Mouse (Mus musculus): ENCODE measurements around the gene Pfkp. TPM values are rescaled to one million over a fixed set of nuclear protein-coding genes. Genes with fewer than 3 reads are reported as not detected.

Gene Pfkp
- total RNA-seq (2014; rRNA removed; ENCODE audit: low replicate concordance) (149 and 162 TPM in 2 replicates), polyA plus RNA-seq (2015; fragmentation: Nextera tagmentation; extraction: Ambion mirVana) (77.3 and 82.9 TPM in 2 replicates)

DNA sequence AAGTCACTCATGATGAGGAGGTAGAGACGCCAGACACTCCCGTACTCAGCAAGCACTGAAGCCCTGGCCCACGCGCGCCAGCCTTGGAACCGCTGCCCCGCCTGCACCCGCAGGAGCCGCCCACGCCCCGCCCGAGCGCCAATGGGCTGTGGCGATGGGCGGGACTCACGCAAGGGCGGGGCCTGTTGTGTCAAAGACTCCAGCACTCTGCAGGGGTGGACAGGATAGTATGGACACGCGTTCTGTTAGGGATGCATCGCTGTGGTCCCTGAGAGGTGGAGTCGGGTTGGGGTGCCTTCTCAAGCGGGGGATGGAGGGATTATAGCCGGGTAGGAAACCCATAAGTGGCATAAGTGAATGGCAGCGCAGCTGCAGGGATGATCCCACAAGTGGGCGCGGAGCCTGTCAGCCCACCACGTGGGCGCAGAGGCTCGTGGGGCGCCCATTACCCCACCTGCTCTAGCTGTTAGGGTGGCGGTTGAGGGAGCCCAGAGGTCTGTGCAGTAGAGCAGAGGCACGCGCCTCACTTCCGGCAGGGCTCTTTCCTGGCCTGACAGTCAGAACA is at the start of gene Pfkp:
Gene Pfkp (minus strand): TSS at position 109 of the 565 bp plus-strand sequence.
- peak within 1 kb of the TSS; percentile 99 for H3K4me2 ChIP-seq (ENCODE audit: low read depth, low read length)
- DNase-seq (ENCODE audit: low spot score) (peak; percentile 87), ATAC-seq (ENCODE audit: insufficient read depth, low read depth) (peak; percentile 93)
- TF ChIP-seq EP300 (IDR thresholded peaks at IDR 0.05; ENCODE audit: low read depth), result no peak
- TF ChIP-seq CTCF (IDR thresholded peaks at IDR 0.05; ENCODE audit: low read depth), result no peak
- H3K27me3 ChIP-seq (ENCODE audit: control insufficient read depth, insufficient read depth, low read length), result no peaks in the 10 kb centered on the region
- H3K27ac ChIP-seq (ENCODE audit: low read depth), result peak within 1 kb of the TSS; percentile 94
- no peaks in the 10 kb centered on the region for H3K9me3 ChIP-seq (replicated peaks; ENCODE audit: control insufficient read depth, low read length)
- H3K4me1 ChIP-seq (ENCODE audit: control insufficient read depth, insufficient read depth), result peaks cover 19% of the 10 kb centered on the region
- peak within 1 kb of the TSS; percentile 74 for H3K9ac ChIP-seq (replicated peaks; ENCODE audit: low read depth, low read length)
- H3K36me3 ChIP-seq (replicated peaks; ENCODE audit: control insufficient read depth, insufficient read depth, low read length), result no peaks in the 10 kb centered on the region
- WGBS, result under 1% methylated on average over 34 of the region's 34 CpGs
- H3K4me3 ChIP-seq (ENCODE audit: low read depth, low read length), result peak within 1 kb of the TSS; percentile 75

DNA sequence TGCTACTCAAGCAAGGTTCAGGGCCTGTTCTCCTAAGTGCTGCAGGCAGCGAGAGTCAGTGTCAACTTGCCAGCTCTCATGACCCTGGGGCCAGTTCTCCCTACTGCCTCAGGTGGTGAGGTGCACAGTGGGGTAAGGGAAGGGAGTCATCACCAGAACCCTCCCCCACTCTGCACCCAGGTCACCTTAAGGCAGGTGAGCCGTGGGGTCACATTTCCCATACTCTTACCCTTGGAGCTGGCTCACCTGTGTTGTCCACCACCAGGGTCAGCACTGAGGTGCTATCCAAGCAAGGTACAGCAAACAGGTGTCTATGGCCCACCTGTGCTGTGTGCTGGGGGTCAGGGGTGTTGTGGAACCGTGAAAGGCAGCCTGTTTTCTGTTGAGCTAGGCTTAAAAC is 42.0 kb upstream of the Pfkp start:
- Histone ChIP-seq H3K27me3 (ENCODE audit: control insufficient read depth, insufficient read depth, low read length) (no peaks in the 10 kb centered on the region), H3K9ac (replicated peaks; ENCODE audit: low read depth, low read length) (no peak overlapping the region), H3K4me2 (ENCODE audit: low read depth, low read length) (no peak overlapping the region), H3K4me3 (ENCODE audit: low read depth, low read length) (no peak overlapping the region), H3K27ac (ENCODE audit: low read depth) (no peak overlapping the region), H3K4me1 (ENCODE audit: control insufficient read depth, insufficient read depth) (no peaks in the 10 kb centered on the region), H3K36me3 (replicated peaks; ENCODE audit: control insufficient read depth, insufficient read depth, low read length) (no peaks in the 10 kb centered on the region), H3K9me3 (replicated peaks; ENCODE audit: control insufficient read depth, low read length) (no peaks in the 10 kb centered on the region)
- TF ChIP-seq CTCF (IDR thresholded peaks at IDR 0.05; ENCODE audit: low read depth) (no peak), EP300 (IDR thresholded peaks at IDR 0.05; ENCODE audit: low read depth) (no peak)
- DNase-seq (ENCODE audit: low spot score), result no peak
- ATAC-seq (ENCODE audit: insufficient read depth, low read depth), result no peak
- WGBS, result 67% methylated on average over 3 of the region's 3 CpGs

DNA sequence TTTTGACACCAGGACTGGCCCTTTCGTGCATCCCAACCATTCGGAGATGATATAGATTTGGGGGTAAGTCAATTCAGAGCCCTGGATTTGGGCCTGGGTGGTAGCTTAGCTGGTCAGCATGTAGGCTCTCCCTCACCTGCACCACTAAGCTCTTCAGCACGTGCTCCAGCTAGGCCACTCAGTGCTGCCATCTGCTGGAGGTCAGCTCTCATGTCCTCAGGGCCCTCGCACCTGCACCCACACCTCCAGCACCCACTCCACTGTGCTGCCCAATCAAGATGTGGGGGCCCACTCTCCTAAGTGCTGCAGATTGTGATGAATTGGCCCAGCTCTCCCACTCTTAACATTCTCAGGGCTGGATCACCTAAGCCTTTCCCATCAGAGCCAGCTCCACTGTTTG is 41.4 kb upstream of the Pfkp start:
- WGBS, result 60% methylated on average over 4 of the region's 4 CpGs
- H3K4me2 ChIP-seq (ENCODE audit: low read depth, low read length), result no peak overlapping the region
- no peaks in the 10 kb centered on the region for H3K9me3 ChIP-seq (replicated peaks; ENCODE audit: control insufficient read depth, low read length)
- no peaks in the 10 kb centered on the region for H3K36me3 ChIP-seq (replicated peaks; ENCODE audit: control insufficient read depth, insufficient read depth, low read length)
- no peak overlapping the region for H3K27ac ChIP-seq (ENCODE audit: low read depth)
- no peak overlapping the region for H3K4me3 ChIP-seq (ENCODE audit: low read depth, low read length)
- no peaks in the 10 kb centered on the region for H3K27me3 ChIP-seq (ENCODE audit: control insufficient read depth, insufficient read depth, low read length)
- no peak overlapping the region for H3K9ac ChIP-seq (replicated peaks; ENCODE audit: low read depth, low read length)
- no peaks in the 10 kb centered on the region for H3K4me1 ChIP-seq (ENCODE audit: control insufficient read depth, insufficient read depth)
- ATAC-seq (ENCODE audit: insufficient read depth, low read depth), result peak; percentile 27; the same call in 1 of the 2 replicates
- DNase-seq (ENCODE audit: low spot score), result no peak
- no peak for TF ChIP-seq EP300 (IDR thresholded peaks at IDR 0.05; ENCODE audit: low read depth)
- peak; percentile 57 for TF ChIP-seq CTCF (IDR thresholded peaks at IDR 0.05; ENCODE audit: low read depth)

DNA sequence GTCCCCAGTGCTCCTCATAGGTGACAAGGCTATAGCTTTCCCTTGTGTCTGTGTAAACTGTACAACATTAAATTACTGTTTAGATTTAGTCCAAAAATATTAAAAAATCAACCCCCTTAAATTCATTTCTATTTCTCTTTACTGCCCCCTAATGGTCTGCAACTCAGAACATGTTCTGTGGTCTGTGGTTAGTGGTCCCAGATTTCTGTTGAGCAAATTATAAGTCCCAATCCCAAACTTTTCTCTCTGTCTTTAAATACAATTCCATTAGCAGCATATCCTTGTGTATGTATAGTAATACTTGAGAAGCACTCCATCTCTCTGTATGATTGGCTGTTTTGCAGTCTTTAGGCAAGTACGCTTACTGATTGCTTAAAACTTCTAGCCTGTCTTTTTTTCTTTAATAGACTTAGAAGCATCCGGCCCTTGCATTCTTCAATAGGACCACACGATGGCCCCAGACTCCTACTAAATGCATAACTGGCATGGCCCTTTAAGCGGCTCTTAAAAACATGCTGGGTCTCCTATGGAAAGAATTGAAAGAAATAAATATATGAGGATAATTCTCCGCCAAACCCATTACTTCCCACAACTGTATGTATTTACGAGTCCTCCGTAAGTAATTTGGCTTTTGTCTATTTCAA is 40.3 kb upstream of the Pfkp start:
- Histone ChIP-seq H3K36me3 (replicated peaks; ENCODE audit: control insufficient read depth, insufficient read depth, low read length) (no peaks in the 10 kb centered on the region), H3K27me3 (ENCODE audit: control insufficient read depth, insufficient read depth, low read length) (no peaks in the 10 kb centered on the region), H3K4me3 (ENCODE audit: low read depth, low read length) (no peak overlapping the region), H3K27ac (ENCODE audit: low read depth) (no peak overlapping the region), H3K4me2 (ENCODE audit: low read depth, low read length) (no peak overlapping the region), H3K9ac (replicated peaks; ENCODE audit: low read depth, low read length) (no peak overlapping the region), H3K4me1 (ENCODE audit: control insufficient read depth, insufficient read depth) (no peaks in the 10 kb centered on the region), H3K9me3 (replicated peaks; ENCODE audit: control insufficient read depth, low read length) (no peaks in the 10 kb centered on the region)
- no peak for TF ChIP-seq EP300 (IDR thresholded peaks at IDR 0.05; ENCODE audit: low read depth)
- peak; percentile 75 for TF ChIP-seq CTCF (IDR thresholded peaks at IDR 0.05; ENCODE audit: low read depth)
- 38% methylated on average over 7 of the region's 7 CpGs for WGBS
- ATAC-seq (ENCODE audit: insufficient read depth, low read depth) (no peak), DNase-seq (ENCODE audit: low spot score) (peak; percentile 67)

DNA sequence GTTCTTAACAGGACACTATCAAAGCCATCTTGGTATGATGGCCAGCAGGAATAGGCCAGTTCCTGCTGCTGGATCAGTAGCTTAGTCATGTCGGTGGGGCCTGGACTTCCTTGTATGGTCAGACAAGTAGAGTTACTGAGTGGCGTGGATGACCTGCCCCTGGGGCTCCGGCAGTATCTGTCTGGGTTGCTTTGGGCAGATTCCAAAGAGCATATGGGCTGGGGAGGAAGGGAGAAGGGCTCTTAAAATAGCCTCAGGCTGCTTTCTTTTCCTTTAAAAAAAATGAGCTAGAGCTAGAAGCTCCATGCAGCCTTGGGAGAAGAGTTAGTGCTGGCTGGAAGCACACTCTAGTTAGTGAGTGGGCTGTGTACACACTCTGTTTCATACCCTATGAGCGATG is 18.3 kb upstream of the Pfkp start:
- no peaks in the 10 kb centered on the region for H3K27me3 ChIP-seq (ENCODE audit: control insufficient read depth, insufficient read depth, low read length)
- no peaks in the 10 kb centered on the region for H3K9me3 ChIP-seq (replicated peaks; ENCODE audit: control insufficient read depth, low read length)
- TF ChIP-seq CTCF (IDR thresholded peaks at IDR 0.05; ENCODE audit: low read depth), result no peak
- TF ChIP-seq EP300 (IDR thresholded peaks at IDR 0.05; ENCODE audit: low read depth), result no peak
- peak overlapping the region; percentile 48; the same call in 1 of the 2 replicates for H3K27ac ChIP-seq (ENCODE audit: low read depth)
- 22% methylated on average over 4 of the region's 4 CpGs for WGBS
- no peak overlapping the region for H3K4me2 ChIP-seq (ENCODE audit: low read depth, low read length)
- H3K36me3 ChIP-seq (replicated peaks; ENCODE audit: control insufficient read depth, insufficient read depth, low read length), result no peaks in the 10 kb centered on the region
- peak; percentile 63 for ATAC-seq (ENCODE audit: insufficient read depth, low read depth)
- H3K4me1 ChIP-seq (ENCODE audit: control insufficient read depth, insufficient read depth), result peaks cover 14% of the 10 kb centered on the region
- H3K4me3 ChIP-seq (ENCODE audit: low read depth, low read length), result no peak overlapping the region
- no peak for DNase-seq (ENCODE audit: low spot score)
- H3K9ac ChIP-seq (replicated peaks; ENCODE audit: low read depth, low read length), result no peak overlapping the region
